Mouse (Mus musculus) heart, embryonic 13.5 days (tissue): ENCODE measurements at regions not wholly inside any gene's neighbourhood (a gene's known extent, or its start where the extent isn't known, plus 50 kb on each side); places are given as distances from the start of the nearest gene placed in this dataset.

Experiments used
- ATAC-seq: fragments of 200-750 bp; cut with Nextera tagmentation; 2 replicates; pipeline ENCODE4 v1.8.0; 2017; ENCODE audit warnings: moderate TSS enrichment; ENCODE audit not compliant: insufficient number of reproducible peaks, low FRiP score, low TSS enrichment; ENCODE audit errors: extremely low read depth
- H3K27ac ChIP-seq: fragments of 300-500 bp; sonication (generic); replicated peaks from 2 replicates; pipeline ENCODE4 v1.5.1; 2015; ENCODE audit warnings: moderate library complexity, mild to moderate bottlenecking, inconsistent platforms
- H3K27me3 ChIP-seq: fragments of 300-500 bp; sonication (generic); replicated peaks from 2 replicates; pipeline ENCODE4 v1.6.1; 2015; ENCODE audit warnings: mild to moderate bottlenecking, inconsistent platforms
- H3K36me3 ChIP-seq: fragments of 300-500 bp; sonication (generic); 2 replicates; pipeline ENCODE4 v1.6.1; 2015; ENCODE audit warnings: mild to moderate bottlenecking, inconsistent platforms
- H3K4me1 ChIP-seq: fragments of 300-500 bp; sonication (generic); 2 replicates; pipeline ENCODE4 v1.6.1; 2015; ENCODE audit warnings: inconsistent platforms
- H3K4me2 ChIP-seq: fragments of 300-500 bp; sonication (generic); 2 replicates; pipeline ENCODE4 v1.6.1; 2015; ENCODE audit warnings: inconsistent platforms, mild to moderate bottlenecking, moderate library complexity
- H3K4me3 ChIP-seq: fragments of 300-500 bp; sonication (generic); 2 replicates; pipeline ENCODE4 v1.5.1; 2015; ENCODE audit warnings: moderate library complexity, mild to moderate bottlenecking, inconsistent platforms
- H3K9ac ChIP-seq: fragments of 300-500 bp; sonication (generic); 2 replicates; pipeline ENCODE4 v1.6.1; 2015; ENCODE audit warnings: inconsistent platforms, mild to moderate bottlenecking, moderate library complexity
- H3K9me3 ChIP-seq: fragments of 300-500 bp; sonication (generic); 2 replicates; pipeline ENCODE4 v1.6.1; 2016; ENCODE audit warnings: inconsistent platforms
- WGBS: fragments of 180-500 bp; shearing (Covaris S2); methylation state at CpG from one replicate; pipeline ENCODE4 v1.1.7; 2015; ENCODE audit warnings: mixed read lengths; 5-methylcytosine and 5-hydroxymethylcytosine counted together

DNA sequence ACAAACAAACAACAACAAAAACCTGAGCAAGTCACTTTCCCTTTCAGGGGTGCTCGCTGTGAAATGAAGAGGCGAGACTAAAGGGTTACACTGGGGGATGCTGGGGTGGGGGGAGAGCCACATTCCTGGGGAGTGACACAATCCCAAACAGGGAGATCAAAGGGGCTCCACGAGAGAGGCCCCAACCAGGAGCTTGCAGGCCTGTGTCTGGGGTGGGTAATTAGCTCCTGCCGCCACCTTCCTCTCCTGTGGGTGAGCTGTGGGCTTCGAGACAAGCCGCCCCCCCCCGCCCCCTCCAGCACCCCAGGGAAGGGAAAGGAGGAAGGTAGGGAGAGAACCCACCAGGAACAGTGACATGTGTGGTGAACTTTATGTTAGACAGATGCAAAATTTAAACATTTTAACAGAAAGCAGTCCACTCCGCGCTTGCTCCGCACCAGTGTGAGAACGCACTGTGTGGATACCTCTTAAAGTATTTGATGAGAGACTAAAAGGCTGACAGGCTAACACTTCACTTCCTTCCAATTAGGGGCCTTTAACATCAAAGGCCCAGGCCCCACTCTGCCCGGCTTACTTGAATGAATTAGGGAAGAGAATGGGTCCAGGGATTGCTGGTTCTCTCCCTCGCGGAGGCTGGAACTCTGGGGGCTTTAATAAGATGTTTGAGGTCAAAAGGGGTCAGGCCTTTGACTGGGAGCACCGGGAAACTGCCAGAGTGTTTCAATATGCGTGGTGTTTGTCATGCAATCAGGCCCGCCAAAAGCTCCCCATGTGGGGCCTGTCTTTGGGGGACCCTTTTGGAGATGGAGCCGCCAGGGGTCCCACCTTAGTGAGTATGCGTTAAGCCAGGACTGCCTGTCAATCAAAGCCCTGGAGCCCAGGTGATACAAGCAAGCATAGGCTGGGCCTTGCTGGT lies 319.6 kb downstream of the Fam49a start:
- Histone ChIP-seq H3K4me1 (peaks cover 28% of the 10 kb centered on the region), H3K9ac (peak overlapping the region; percentile 58), H3K4me3 (no peak overlapping the region), H3K4me2 (peak overlapping the region; percentile 47), H3K36me3 (no peaks in the 10 kb centered on the region), H3K27ac (peak overlapping the region; percentile 55), H3K27me3 (no peaks in the 10 kb centered on the region), H3K9me3 (no peaks in the 10 kb centered on the region)
- 23% methylated on average over 19 of the region's 19 CpGs for WGBS
- peak; percentile 57; the same call in 1 of the 2 replicates for ATAC-seq

DNA sequence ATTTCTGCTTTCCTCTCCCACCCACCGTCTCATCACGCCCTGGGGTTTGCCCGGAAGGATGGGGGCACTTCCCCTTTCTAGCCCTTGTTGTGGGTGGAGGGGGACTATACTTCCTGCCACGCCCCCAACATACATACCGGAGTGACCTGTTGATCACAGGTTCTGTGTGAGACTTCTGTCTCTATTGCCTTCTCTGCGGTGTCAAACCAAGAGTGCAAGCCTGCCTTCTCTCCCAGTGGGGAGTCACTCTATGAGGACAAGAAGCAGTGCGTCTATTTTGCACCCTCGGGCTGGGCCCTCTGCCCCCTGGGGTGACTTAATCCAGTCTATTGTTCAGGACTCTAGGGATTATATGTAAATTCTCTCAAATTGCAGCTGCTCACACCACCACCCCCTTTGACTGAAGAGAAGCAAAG lies 318.8 kb downstream of the Fam49a start:
- no peaks in the 10 kb centered on the region for H3K36me3 ChIP-seq
- no peaks in the 10 kb centered on the region for H3K9me3 ChIP-seq
- peak overlapping the region; percentile 47 for H3K4me2 ChIP-seq
- 18% methylated on average over 8 of the region's 8 CpGs for WGBS
- H3K9ac ChIP-seq: peak overlapping the region; percentile 41; the same call in 1 of the 2 replicates
- no peaks in the 10 kb centered on the region for H3K27me3 ChIP-seq
- H3K4me1 ChIP-seq: peaks cover 29% of the 10 kb centered on the region
- peak overlapping the region; percentile 55 for H3K27ac ChIP-seq
- no peak overlapping the region for H3K4me3 ChIP-seq
- ATAC-seq: no peak; the same call in 1 of the 2 replicates

DNA sequence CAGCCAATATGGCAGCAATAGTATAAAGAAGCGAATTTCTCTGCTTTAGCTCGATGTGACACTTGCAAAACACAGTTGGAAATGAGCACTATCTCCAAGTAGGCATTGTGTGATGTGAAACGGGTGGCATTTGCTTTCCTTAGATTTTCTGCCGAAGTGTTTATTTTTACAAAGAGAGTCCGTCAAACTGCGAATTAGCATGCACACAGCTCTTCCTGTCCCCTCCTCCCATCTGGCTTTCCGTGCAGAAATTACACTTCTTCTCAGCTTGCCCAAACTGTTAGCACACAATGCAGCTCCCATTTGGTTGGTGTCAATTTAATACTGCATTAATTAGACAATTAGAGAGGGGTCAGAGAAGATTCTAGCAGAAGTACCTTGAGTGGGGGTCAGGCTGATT lies 316.3 kb downstream of the Fam49a start:
- no peaks in the 10 kb centered on the region for H3K27me3 ChIP-seq
- no peak overlapping the region for H3K9ac ChIP-seq
- H3K36me3 ChIP-seq: no peaks in the 10 kb centered on the region
- 46% methylated on average over 7 of the region's 7 CpGs for WGBS
- H3K27ac ChIP-seq: no peak overlapping the region; the same call in 1 of the 2 replicates
- H3K9me3 ChIP-seq: no peaks in the 10 kb centered on the region
- no peak for ATAC-seq
- peak overlapping the region; percentile 22; the same call in 1 of the 2 replicates for H3K4me2 ChIP-seq
- peaks cover 29% of the 10 kb centered on the region for H3K4me1 ChIP-seq
- H3K4me3 ChIP-seq: peak overlapping the region; percentile 13; the same call in 1 of the 2 replicates

DNA sequence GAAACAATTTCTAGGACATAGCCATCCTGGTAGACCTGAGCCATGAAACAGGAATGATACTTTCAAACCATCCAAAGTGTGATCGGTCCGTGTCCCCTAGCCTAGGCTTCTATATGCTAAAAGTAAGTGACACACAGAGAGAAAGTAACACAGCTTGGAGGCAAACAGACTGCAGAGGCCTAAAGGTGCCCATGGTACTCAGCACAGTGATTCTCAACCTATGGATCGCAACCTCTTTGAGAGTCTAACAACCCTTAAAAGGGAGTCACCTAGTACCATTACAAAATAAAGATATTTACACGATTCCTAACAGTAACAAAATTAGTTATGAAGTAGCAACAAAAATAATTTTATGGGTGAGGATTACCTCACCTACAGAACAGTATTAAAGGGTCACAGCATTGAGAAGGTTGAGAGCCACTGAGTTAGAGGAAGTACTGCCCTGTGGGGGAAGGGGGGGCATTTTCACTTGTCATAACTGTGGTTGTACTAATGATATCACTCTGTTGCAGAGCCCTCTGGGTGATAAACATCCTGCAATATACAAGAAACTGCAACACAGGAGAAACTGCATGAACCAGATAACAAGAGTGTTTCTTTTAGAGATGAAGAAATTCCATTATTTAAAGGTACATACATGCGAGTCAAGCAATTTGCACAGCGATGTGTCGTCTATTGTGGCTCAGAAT lies 308.8 kb downstream of the Fam49a start:
- Histone ChIP-seq H3K4me1 (no peaks in the 10 kb centered on the region), H3K4me3 (no peak overlapping the region), H3K4me2 (no peak overlapping the region), H3K27me3 (no peaks in the 10 kb centered on the region), H3K27ac (no peak overlapping the region), H3K36me3 (no peaks in the 10 kb centered on the region), H3K9me3 (no peaks in the 10 kb centered on the region), H3K9ac (no peak overlapping the region)
- WGBS: 82% methylated on average over 7 of the region's 7 CpGs
- no peak for ATAC-seq

DNA sequence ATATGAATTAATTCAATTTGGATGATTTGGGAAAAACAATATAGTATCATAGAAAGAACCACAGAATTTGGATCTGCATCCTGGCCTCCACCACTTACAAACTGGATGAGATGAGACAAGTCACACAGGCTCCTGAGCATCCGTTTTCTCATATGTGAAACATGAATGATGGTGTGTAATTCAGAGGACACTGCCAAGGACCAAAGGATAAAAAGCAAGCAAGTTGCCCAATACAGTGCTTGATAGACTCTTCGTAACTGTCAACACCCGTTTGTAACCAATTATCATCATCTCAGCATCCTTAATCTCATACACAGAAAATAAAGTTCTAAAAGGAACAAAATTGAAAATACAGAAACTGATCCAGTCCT lies 305.8 kb downstream of the Fam49a start:
- no peak overlapping the region for H3K27ac ChIP-seq
- no peak overlapping the region for H3K4me2 ChIP-seq
- H3K4me3 ChIP-seq: no peak overlapping the region
- H3K9ac ChIP-seq: no peak overlapping the region
- no peak for ATAC-seq
- no peaks in the 10 kb centered on the region for H3K9me3 ChIP-seq
- H3K36me3 ChIP-seq: no peaks in the 10 kb centered on the region
- H3K4me1 ChIP-seq: no peaks in the 10 kb centered on the region
- 79% methylated on average over 3 of the region's 3 CpGs for WGBS
- no peaks in the 10 kb centered on the region for H3K27me3 ChIP-seq

DNA sequence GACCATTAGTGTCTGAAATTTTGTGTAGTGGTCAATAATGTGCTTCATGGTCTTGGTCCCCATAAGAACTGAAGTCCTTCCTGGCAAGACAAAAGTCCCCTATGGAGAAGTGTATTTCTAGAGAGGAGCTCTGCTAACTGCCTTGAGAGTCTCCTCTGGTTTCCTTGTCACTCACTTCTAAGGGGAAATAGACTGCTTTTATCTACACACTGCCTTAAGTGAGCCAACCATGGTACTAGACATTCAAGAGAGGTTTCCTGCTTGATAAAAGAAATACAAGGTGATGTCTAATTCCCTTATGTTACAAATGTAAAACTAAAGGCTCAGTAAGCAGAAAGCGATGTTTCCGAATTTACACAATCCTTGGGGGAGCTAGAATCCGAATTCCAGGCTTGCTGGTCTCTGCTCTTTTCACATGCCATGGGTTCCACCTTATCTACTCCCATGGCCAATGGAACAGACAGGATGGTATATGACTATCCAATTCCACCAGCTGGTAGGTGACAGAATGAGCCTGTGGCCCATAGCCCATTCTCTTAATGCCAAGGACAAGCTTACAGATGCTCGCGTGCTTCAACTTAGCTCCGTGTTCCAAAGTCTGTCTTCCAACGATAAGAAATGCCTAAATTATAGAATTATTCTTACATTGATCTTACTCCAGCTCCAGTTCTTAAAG lies 305.3 kb downstream of the Fam49a start:
- 91% methylated on average over 7 of the region's 7 CpGs for WGBS
- H3K4me2 ChIP-seq: no peak overlapping the region
- H3K4me1 ChIP-seq: no peaks in the 10 kb centered on the region
- no peaks in the 10 kb centered on the region for H3K9me3 ChIP-seq
- no peak overlapping the region for H3K27ac ChIP-seq
- H3K9ac ChIP-seq: no peak overlapping the region
- ATAC-seq: no peak
- H3K4me3 ChIP-seq: no peak overlapping the region
- H3K27me3 ChIP-seq: no peaks in the 10 kb centered on the region
- H3K36me3 ChIP-seq: no peaks in the 10 kb centered on the region

DNA sequence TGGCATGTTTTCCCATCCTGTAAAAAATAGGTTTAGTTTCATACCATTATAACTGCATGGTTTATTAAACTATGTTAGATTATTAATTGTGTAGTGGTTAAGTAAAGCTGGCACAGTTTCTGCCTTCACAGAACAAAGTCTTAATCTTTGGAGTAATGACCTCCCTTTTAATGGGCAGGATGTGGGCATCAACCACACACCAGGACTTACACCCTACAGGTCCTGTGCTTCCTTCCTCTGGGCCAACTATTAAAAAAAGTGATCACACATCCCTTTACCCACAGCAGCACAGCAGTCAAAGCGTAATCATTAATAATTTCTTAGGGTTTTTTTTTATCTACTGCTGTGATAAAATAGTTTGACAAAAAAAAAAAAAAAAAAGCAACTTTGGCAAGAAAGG lies 300.3 kb downstream of the Fam49a start:
- Histone ChIP-seq H3K36me3 (no peaks in the 10 kb centered on the region), H3K27ac (no peak overlapping the region), H3K4me2 (no peak overlapping the region), H3K4me1 (no peaks in the 10 kb centered on the region), H3K9me3 (no peaks in the 10 kb centered on the region), H3K9ac (no peak overlapping the region), H3K27me3 (no peaks in the 10 kb centered on the region), H3K4me3 (no peak overlapping the region)
- 87% methylated on average over 1 of the region's 1 CpGs for WGBS
- no peak for ATAC-seq

DNA sequence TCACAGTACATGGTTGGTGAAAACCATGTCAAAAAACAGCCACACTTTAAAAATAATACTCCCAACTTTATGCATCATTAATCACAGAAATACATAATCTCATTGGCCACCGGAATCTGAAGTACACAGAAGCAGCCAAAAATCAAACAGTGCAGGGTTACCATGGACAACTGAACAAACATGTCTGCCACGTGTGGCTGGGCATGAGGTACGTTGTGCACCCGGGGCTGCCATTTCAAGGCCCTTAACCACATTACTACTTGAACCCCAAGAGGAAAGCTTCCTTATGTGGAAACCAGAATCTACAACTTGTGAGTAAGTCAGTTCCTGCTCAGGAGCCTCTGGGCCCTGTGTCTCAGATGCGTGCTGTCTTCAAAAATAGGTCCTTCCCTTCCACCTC lies 289.9 kb downstream of the Fam49a start:
- Histone ChIP-seq H3K27ac (no peak overlapping the region), H3K4me2 (no peak overlapping the region), H3K4me1 (peaks cover 38% of the 10 kb centered on the region), H3K27me3 (no peaks in the 10 kb centered on the region), H3K36me3 (no peaks in the 10 kb centered on the region), H3K9ac (no peak overlapping the region), H3K4me3 (no peak overlapping the region), H3K9me3 (no peaks in the 10 kb centered on the region)
- WGBS: 81% methylated on average over 5 of the region's 5 CpGs
- ATAC-seq: no peak

DNA sequence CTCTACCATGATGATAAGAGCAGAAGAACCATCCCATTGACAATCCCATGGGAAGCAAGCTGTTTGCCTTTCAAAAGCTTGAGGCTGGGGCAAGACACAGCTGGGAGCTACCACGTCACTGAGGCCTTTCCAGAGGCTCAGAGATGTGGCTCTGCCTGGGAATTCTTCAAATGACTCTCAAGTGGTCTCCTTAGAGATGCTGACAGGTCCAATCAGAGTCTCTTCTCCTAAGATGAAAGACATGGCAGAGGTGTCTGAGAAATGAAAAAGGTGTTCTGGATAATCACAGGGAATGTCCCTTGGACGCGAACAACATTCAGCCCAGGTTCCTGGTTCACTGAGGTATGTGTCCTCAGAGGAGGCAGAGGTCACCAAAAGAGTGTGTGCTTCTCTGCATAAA lies 287.7 kb downstream of the Fam49a start:
- peaks cover 38% of the 10 kb centered on the region for H3K4me1 ChIP-seq
- H3K9ac ChIP-seq: no peak overlapping the region
- H3K4me2 ChIP-seq: no peak overlapping the region
- WGBS: 38% methylated on average over 3 of the region's 3 CpGs
- H3K27ac ChIP-seq: peak overlapping the region; percentile 48
- H3K9me3 ChIP-seq: 0 out of 2 replicates have a peak, but pooled peaks cover 4% of the 10 kb centered on the region
- ATAC-seq: no peak
- H3K36me3 ChIP-seq: no peaks in the 10 kb centered on the region
- no peaks in the 10 kb centered on the region for H3K27me3 ChIP-seq
- H3K4me3 ChIP-seq: no peak overlapping the region

DNA sequence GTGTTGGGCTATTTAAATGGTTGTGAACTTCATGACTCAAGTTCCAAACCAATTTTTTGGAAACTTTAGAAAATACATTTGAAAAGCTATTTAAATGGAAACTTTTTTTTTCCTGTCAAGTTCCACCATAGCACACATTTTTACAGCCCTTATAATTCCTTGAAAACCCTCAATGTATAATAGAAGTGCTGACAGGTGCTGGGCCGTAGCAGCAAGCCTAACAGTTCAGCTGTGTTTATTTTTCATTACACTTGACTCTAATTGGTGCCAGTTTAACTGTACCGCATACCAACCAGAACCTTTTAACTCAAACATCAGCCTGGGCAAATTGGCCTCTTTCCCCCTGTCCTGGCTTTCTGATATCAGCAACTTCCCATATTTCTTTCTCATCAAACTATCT lies 286.7 kb downstream of the Fam49a start:
- no peak overlapping the region for H3K4me3 ChIP-seq
- no peak overlapping the region for H3K4me2 ChIP-seq
- no peak overlapping the region for H3K9ac ChIP-seq
- no peak for ATAC-seq
- peak overlapping the region; percentile 48 for H3K27ac ChIP-seq
- H3K36me3 ChIP-seq: no peaks in the 10 kb centered on the region
- 0 out of 2 replicates have a peak, but pooled peaks cover 4% of the 10 kb centered on the region for H3K9me3 ChIP-seq
- H3K4me1 ChIP-seq: peaks cover 38% of the 10 kb centered on the region
- WGBS: 48% methylated on average over 2 of the region's 2 CpGs
- H3K27me3 ChIP-seq: no peaks in the 10 kb centered on the region

DNA sequence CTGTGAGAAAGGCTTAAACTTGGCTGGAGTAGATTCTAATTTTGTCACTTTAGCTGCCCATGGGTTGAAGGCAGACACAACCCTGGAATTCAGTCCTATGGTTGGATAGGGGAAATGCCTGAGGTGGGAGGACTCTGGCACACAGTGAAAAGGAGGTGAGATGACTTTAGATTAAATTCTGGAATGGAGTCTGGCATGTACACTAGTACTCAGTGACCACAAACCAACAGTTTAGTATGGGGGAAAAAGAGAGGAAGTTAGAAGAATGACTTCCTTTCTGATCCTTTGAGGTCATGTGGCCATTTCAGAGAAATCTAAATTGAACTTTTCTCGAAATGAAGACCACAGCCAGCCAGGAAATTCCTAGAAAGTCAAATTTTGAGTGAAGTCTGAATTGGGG lies 285.5 kb downstream of the Fam49a start:
- 70% methylated on average over 1 of the region's 1 CpGs for WGBS
- H3K36me3 ChIP-seq: no peaks in the 10 kb centered on the region
- H3K4me1 ChIP-seq: peaks cover 35% of the 10 kb centered on the region
- 0 out of 2 replicates have a peak overlapping the region, but pooled peaks have one; percentile 12 for H3K27ac ChIP-seq
- no peaks in the 10 kb centered on the region for H3K27me3 ChIP-seq
- H3K9ac ChIP-seq: no peak overlapping the region
- ATAC-seq: no peak
- no peak overlapping the region for H3K4me2 ChIP-seq
- no peak overlapping the region for H3K4me3 ChIP-seq
- 0 out of 2 replicates have a peak, but pooled peaks cover 4% of the 10 kb centered on the region for H3K9me3 ChIP-seq
